Mouse (Mus musculus): ENCODE data around the gene Rhbdd2.

Gene Rhbdd2

GRCm38 (mm10) chr5:135682009-135682408, 49.6 kb downstream of the Rhbdd2 start:
- DNase-seq (ENCODE audit: low spot score): no peak

GRCm38 (mm10) chr5:135682942-135683570, 50.6 kb downstream of the Rhbdd2 start:
- DNase-seq (ENCODE audit: low spot score): no peak

GRCm38 (mm10) chr5:135690401-135690800, 58.0 kb downstream of the Rhbdd2 start:
- no peak for DNase-seq (ENCODE audit: low spot score)

GRCm38 (mm10) chr5:135691266-135691665, 58.8 kb downstream of the Rhbdd2 start:
- DNase-seq (ENCODE audit: low spot score): no peak

- no peak for DNase-seq (ENCODE audit: low spot score)
Observed at GRCm38 (mm10) chr5:135693281-135693853, 60.9 kb downstream of the Rhbdd2 start.

GRCm38 (mm10) chr5:135695277-135695721, 62.9 kb downstream of the Rhbdd2 start:
- DNase-seq (ENCODE audit: low spot score): no peak
